Mouse (Mus musculus) kidney, embryonic 14.5 days (tissue): ENCODE results near the gene Ccl6. TPM values are rescaled to one million over a fixed set of nuclear protein-coding genes. Genes with fewer than 3 reads are reported as not detected.

ENCODE experiments used
- ATAC-seq: fragments of 200-750 bp; cut with Nextera tagmentation; 2 replicates; pipeline ENCODE4 v1.8.0; 2017; ENCODE audit warnings: moderate number of reproducible peaks, mild to moderate bottlenecking, moderate TSS enrichment, moderate library complexity; ENCODE audit not compliant: low FRiP score, low TSS enrichment
- H3K27ac ChIP-seq: fragments of 300-500 bp; sonication (generic); 2 replicates; pipeline ENCODE4 v1.5.1; 2014; ENCODE audit warnings: low read depth, mild to moderate bottlenecking, low read length, moderate library complexity, mixed read lengths
- H3K27me3 ChIP-seq: fragments of 300-500 bp; sonication (generic); 2 replicates; pipeline ENCODE4 v1.6.1; 2014; ENCODE audit warnings: mild to moderate bottlenecking, low read length; ENCODE audit not compliant: control insufficient read depth, insufficient read depth
- H3K36me3 ChIP-seq: fragments of 300-500 bp; sonication (generic); 2 replicates; pipeline ENCODE4 v1.6.1; 2014; ENCODE audit warnings: low read length, mixed read lengths; ENCODE audit not compliant: control insufficient read depth, insufficient read depth
- H3K4me1 ChIP-seq: fragments of 300-500 bp; sonication (generic); 2 replicates; pipeline ENCODE4 v1.6.1; 2014; ENCODE audit warnings: low read length, mixed read lengths; ENCODE audit not compliant: control insufficient read depth, insufficient read depth
- H3K4me2 ChIP-seq: fragments of 300-500 bp; sonication (generic); replicated peaks from 2 replicates; pipeline ENCODE4 v1.6.1; 2014; ENCODE audit warnings: low read depth, mild to moderate bottlenecking, low read length
- H3K4me3 ChIP-seq: fragments of 300-500 bp; sonication (generic); 2 replicates; pipeline ENCODE4 v1.5.1; 2014; ENCODE audit warnings: mild to moderate bottlenecking, low read length
- H3K9ac ChIP-seq: fragments of 300-500 bp; sonication (generic); 2 replicates; pipeline ENCODE4 v1.6.1; 2014; ENCODE audit warnings: low read depth, mild to moderate bottlenecking, low read length, moderate library complexity
- H3K9me3 ChIP-seq: fragments of 300-500 bp; sonication (generic); 2 replicates; pipeline ENCODE4 v1.6.1; 2016; ENCODE audit warnings: low read length; ENCODE audit not compliant: control insufficient read depth
- WGBS: fragments of 180-500 bp; shearing (Covaris S2); extraction: QIAGEN DNeasy Blood & Tissue Kit; methylation state at CpG from one replicate; pipeline ENCODE4 v1.1.7; 2014; 5-methylcytosine and 5-hydroxymethylcytosine counted together
- polyA plus RNA-seq: library from polyadenylated mRNA; unstranded; fragments of >200 nt; fragmentation: Nextera tagmentation; extraction: Ambion mirVana; gene quantifications from 2 replicates; pipeline ENCODE4 v1.2.1, GENCODE M21; 2014

Gene Ccl6
- polyA plus RNA-seq, 1 experiment from 2014 or later = 4.4 TPM

- no peak overlapping the region for H3K27ac ChIP-seq
- 87% methylated on average over 4 of the region's 4 CpGs for WGBS
- no peaks in the 10 kb centered on the region for H3K36me3 ChIP-seq
- no peaks in the 10 kb centered on the region for H3K4me1 ChIP-seq
- no peak overlapping the region for H3K9ac ChIP-seq
- no peak for ATAC-seq
- no peak overlapping the region for H3K4me2 ChIP-seq
- no peak overlapping the region for H3K4me3 ChIP-seq
- H3K27me3 ChIP-seq = no peaks in the 10 kb centered on the region
- H3K9me3 ChIP-seq = no peaks in the 10 kb centered on the region
Observed at GRCm38 (mm10) chr11:83604698-83605097, 11.8 kb upstream of the Ccl6 start.

- WGBS = 87% methylated on average over 3 of the region's 3 CpGs
- H3K4me3 ChIP-seq = no peak overlapping the region
- H3K27ac ChIP-seq = no peak overlapping the region
- H3K4me1 ChIP-seq = no peaks in the 10 kb centered on the region
- ATAC-seq = no peak
- H3K4me2 ChIP-seq = no peak overlapping the region
- no peak overlapping the region for H3K9ac ChIP-seq
- H3K36me3 ChIP-seq = no peaks in the 10 kb centered on the region
- H3K9me3 ChIP-seq = no peaks in the 10 kb centered on the region
- H3K27me3 ChIP-seq = no peaks in the 10 kb centered on the region
Observed at GRCm38 (mm10) chr11:83603399-83603798, 10.5 kb upstream of the Ccl6 start.

DNA sequence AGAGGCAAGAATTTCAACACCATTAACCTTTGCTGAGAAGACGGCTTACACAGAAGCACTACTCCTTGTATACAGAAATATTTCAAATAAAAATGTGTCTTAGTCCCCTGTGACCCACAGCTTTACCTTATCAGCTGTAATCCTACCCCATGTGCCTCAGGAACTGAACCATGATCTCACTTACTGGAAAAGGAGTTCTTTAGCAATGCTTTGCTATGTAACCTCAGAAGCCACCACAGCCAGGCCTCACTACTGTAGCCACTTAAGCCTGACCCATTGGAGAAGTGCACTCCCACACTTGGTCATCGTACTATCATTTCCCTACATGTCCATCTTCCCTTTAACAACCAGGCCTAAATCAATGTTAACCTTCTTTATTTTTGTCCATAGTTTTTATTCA lies 7.7 kb upstream of the Ccl6 start:
- Histone ChIP-seq H3K4me3 (no peak overlapping the region), H3K27me3 (no peaks in the 10 kb centered on the region), H3K36me3 (no peaks in the 10 kb centered on the region), H3K9ac (no peak overlapping the region), H3K4me1 (no peaks in the 10 kb centered on the region), H3K27ac (no peak overlapping the region), H3K4me2 (no peak overlapping the region), H3K9me3 (no peaks in the 10 kb centered on the region)
- WGBS = 56% methylated on average over 2 of the region's 2 CpGs
- ATAC-seq = no peak

DNA sequence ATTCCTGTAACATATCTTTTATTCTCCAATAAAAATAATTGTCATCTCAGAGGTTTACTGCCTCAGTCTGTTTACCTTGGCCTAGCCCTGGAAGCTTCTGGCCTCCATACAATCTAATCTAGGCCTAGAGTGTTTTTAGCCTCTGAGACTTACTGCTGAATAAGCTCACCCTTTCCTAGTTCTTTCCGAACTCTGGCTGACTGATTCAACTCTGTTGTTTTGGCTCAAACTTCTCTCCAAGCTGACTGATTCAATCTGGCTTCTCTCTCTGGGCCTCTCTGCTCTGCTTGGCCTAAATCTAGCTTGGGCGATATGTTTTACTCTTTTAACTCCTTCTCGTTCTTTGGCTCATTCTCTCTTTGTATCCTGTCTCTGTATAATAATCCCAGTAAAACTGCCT lies 6.1 kb upstream of the Ccl6 start:
- H3K4me3 ChIP-seq = no peak overlapping the region
- WGBS = 76% methylated on average over 3 of the region's 3 CpGs
- H3K9me3 ChIP-seq = no peaks in the 10 kb centered on the region
- H3K27me3 ChIP-seq = no peaks in the 10 kb centered on the region
- no peak overlapping the region for H3K4me2 ChIP-seq
- ATAC-seq = no peak
- no peaks in the 10 kb centered on the region for H3K4me1 ChIP-seq
- no peak overlapping the region for H3K27ac ChIP-seq
- no peaks in the 10 kb centered on the region for H3K36me3 ChIP-seq
- H3K9ac ChIP-seq = no peak overlapping the region

- H3K27ac ChIP-seq = no peak overlapping the region
- no peak overlapping the region for H3K4me2 ChIP-seq
- no peaks in the 10 kb centered on the region for H3K9me3 ChIP-seq
- H3K4me1 ChIP-seq = no peaks in the 10 kb centered on the region
- no peak overlapping the region for H3K9ac ChIP-seq
- ATAC-seq = no peak
- H3K27me3 ChIP-seq = no peaks in the 10 kb centered on the region
- no peak overlapping the region for H3K4me3 ChIP-seq
- H3K36me3 ChIP-seq = no peaks in the 10 kb centered on the region
- WGBS = 74% methylated on average over 3 of the region's 3 CpGs
Observed at GRCm38 (mm10) chr11:83598207-83598837, 5.4 kb upstream of the Ccl6 start.

DNA sequence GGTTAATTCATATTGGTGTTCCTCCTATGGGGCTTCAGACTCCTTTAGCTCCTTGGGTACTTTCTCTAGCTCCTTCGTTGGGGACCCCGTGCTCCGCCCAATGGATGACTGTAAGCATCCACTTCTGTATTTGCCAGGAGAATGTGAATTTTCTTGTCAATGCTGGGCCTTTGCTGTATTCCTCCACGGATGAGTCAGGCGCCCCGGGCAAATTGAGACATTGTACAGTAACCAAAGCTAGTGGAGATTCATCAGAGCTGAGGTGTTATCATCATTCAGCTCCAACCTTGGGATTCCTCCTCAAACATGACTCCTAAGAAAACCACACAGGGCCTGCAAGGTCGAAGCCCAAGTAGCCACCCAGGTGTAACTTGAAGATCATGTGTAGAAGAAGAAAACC lies 4.9 kb upstream of the Ccl6 start:
- H3K9ac ChIP-seq = no peak overlapping the region
- H3K27me3 ChIP-seq = no peaks in the 10 kb centered on the region
- no peaks in the 10 kb centered on the region for H3K4me1 ChIP-seq
- WGBS = 93% methylated on average over 7 of the region's 7 CpGs
- H3K9me3 ChIP-seq = no peaks in the 10 kb centered on the region
- H3K36me3 ChIP-seq = no peaks in the 10 kb centered on the region
- ATAC-seq = no peak
- H3K27ac ChIP-seq = no peak overlapping the region
- no peak overlapping the region for H3K4me3 ChIP-seq
- H3K4me2 ChIP-seq = no peak overlapping the region

- Histone ChIP-seq H3K36me3 (no peaks in the 10 kb centered on the region), H3K4me1 (no peaks in the 10 kb centered on the region), H3K9me3 (no peaks in the 10 kb centered on the region), H3K27me3 (no peaks in the 10 kb centered on the region), H3K27ac (no peak overlapping the region), H3K4me3 (no peak overlapping the region), H3K9ac (no peak overlapping the region), H3K4me2 (no peak overlapping the region)
- ATAC-seq = no peak
- WGBS = 77% methylated on average over 7 of the region's 7 CpGs
Observed at GRCm38 (mm10) chr11:83595669-83596455, 3.0 kb upstream of the Ccl6 start.

- no peaks in the 10 kb centered on the region for H3K4me1 ChIP-seq
- H3K4me2 ChIP-seq = no peak overlapping the region
- H3K4me3 ChIP-seq = no peak overlapping the region
- no peaks in the 10 kb centered on the region for H3K36me3 ChIP-seq
- 87% methylated on average over 5 of the region's 5 CpGs for WGBS
- H3K27me3 ChIP-seq = no peaks in the 10 kb centered on the region
- no peak for ATAC-seq
- H3K9ac ChIP-seq = no peak overlapping the region
- H3K27ac ChIP-seq = no peak overlapping the region
- no peaks in the 10 kb centered on the region for H3K9me3 ChIP-seq
Observed at GRCm38 (mm10) chr11:83593453-83593852, 566 bp upstream of the Ccl6 start.

DNA sequence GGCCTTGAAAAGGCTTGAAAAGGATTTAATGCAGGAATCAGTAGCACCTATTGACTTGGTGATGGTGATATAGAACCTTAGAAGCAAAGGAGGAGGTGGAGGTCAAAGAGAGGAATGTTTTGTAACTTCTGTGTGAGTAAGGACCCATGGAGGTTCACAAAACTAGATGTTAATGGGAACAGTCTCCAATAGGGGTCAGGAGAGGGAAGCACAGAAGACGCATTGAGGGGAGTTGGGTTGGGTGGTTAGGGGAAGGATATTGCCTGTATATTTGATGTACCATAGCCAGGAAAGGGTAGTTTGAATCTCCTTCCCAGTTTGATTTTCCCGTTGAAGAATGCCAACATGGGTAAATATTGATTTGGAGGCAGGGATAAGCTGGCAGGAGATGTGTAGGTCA lies 8.7 kb downstream of the Ccl6 start:
- Histone ChIP-seq H3K9me3 (no peaks in the 10 kb centered on the region), H3K9ac (no peak overlapping the region), H3K4me3 (no peak overlapping the region), H3K27me3 (no peaks in the 10 kb centered on the region), H3K27ac (no peak overlapping the region), H3K36me3 (no peaks in the 10 kb centered on the region), H3K4me2 (no peak overlapping the region), H3K4me1 (peaks cover 7% of the 10 kb centered on the region; the same call in 1 of the 2 replicates)
- no peak for ATAC-seq
- 82% methylated on average over 2 of the region's 2 CpGs for WGBS
